Mouse (Mus musculus): ENCODE measurements around the gene Vwa7. TPM values are rescaled to one million over a fixed set of nuclear protein-coding genes. Genes with fewer than 3 reads are reported as not detected.

The Vwa7 gene
- polyA plus RNA-seq (2017; shearing (Covaris generic)): not detected

GRCm38 (mm10) chr17:35016376-35016775 lies at the start of gene Vwa7:
TSS of gene Vwa7 (plus strand) at chr17:35016579.

GRCm38 (mm10) chr17:34969822-34970221 lies 46.6 kb upstream of the Vwa7 start, which contains the start of gene Gm20481:
TSS of gene Gm20481 (plus strand) at chr17:34969912.

GRCm38 (mm10) chr17:34972069-34972749 lies 44.2 kb upstream of the Vwa7 start, which contains the start of the genes Hspa1a and Hspa1l:
TSS of gene Hspa1a (minus strand) at chr17:34972156.
TSS of gene Hspa1l (plus strand) at chr17:34972703.

GRCm38 (mm10) chr17:34981690-34982180 lies 34.6 kb upstream of the Vwa7 start, which contains the start of gene Lsm2:
TSS of gene Lsm2 (plus strand) at chr17:34981862.

GRCm38 (mm10) chr17:35000717-35001451 lies 15.5 kb upstream of the Vwa7 start, which contains the start of gene Vars:
TSS of gene Vars (plus strand) at chr17:35000987.

GRCm38 (mm10) chr17:35027277-35028068 lies 11.1 kb downstream of the Vwa7 start, which contains the start of gene Sapcd1:
TSS of gene Sapcd1 (minus strand) at chr17:35028016.

GRCm38 (mm10) chr17:35046681-35047455 lies 30.5 kb downstream of the Vwa7 start, which contains the start of gene Msh5:
TSS of gene Msh5 (minus strand) at chr17:35046745.

GRCm38 (mm10) chr17:35049561-35050016 lies 33.2 kb downstream of the Vwa7 start, which contains the start of gene Clic1:
TSS of gene Clic1 (plus strand) at chr17:35049966.

GRCm38 (mm10) chr17:35058911-35059892 lies 42.8 kb downstream of the Vwa7 start, which contains the start of gene Ddah2:
TSS of gene Ddah2 (plus strand) at chr17:35059035.

GRCm38 (mm10) chr17:35064951-35065947 lies 48.9 kb downstream of the Vwa7 start, which contains the start of gene Ly6g6c:
TSS of gene Ly6g6c (plus strand) at chr17:35065388.

GRCm38 (mm10) chr17:35066084-35066483 lies 49.7 kb downstream of the Vwa7 start, which contains the start of gene Mpig6b:
TSS of gene Mpig6b (minus strand) at chr17:35066184.

Other genes starting within 250 kb of the Vwa7 start
- gene Cyp21a1, start 212.0 kb upstream of the Vwa7 start, polyA plus RNA-seq (2017; shearing (Covaris generic)): not detected
- gene Stk19, start 179.6 kb upstream of the Vwa7 start, polyA plus RNA-seq (2017; shearing (Covaris generic)): 18.7 TPM
- 89.1 TPM for gene Dxo, start 179.6 kb upstream of the Vwa7 start, polyA plus RNA-seq (2017; shearing (Covaris generic))
- 137 TPM for gene Skiv2l, start 166.4 kb upstream of the Vwa7 start, polyA plus RNA-seq (2017; shearing (Covaris generic))
- 27.2 TPM for gene Nelfe, start 166.2 kb upstream of the Vwa7 start, polyA plus RNA-seq (2017; shearing (Covaris generic))
- not detected for gene Cfb, start 154.1 kb upstream of the Vwa7 start, polyA plus RNA-seq (2017; shearing (Covaris generic))
- 0.32 TPM for gene Zbtb12, start 137.1 kb upstream of the Vwa7 start, polyA plus RNA-seq (2017; shearing (Covaris generic))
- not detected for gene Gm20547, start 134.5 kb upstream of the Vwa7 start, polyA plus RNA-seq (2017; shearing (Covaris generic))
- gene C2, start 118.3 kb upstream of the Vwa7 start, polyA plus RNA-seq (2017; shearing (Covaris generic)): not detected
- gene Ehmt2, start 118.1 kb upstream of the Vwa7 start, polyA plus RNA-seq (2017; shearing (Covaris generic)): 49.8 TPM
- not detected for gene Slc44a4, start 102.1 kb upstream of the Vwa7 start, polyA plus RNA-seq (2017; shearing (Covaris generic))
- 116 TPM for gene Neu1, start 85.3 kb upstream of the Vwa7 start, polyA plus RNA-seq (2017; shearing (Covaris generic))
- 785 TPM for gene Hspa1b, start 57.3 kb upstream of the Vwa7 start, polyA plus RNA-seq (2017; shearing (Covaris generic))
- gene Gm20481, start 46.7 kb upstream of the Vwa7 start, polyA plus RNA-seq (2017; shearing (Covaris generic)): 42.4 TPM
- gene Hspa1a, start 44.4 kb upstream of the Vwa7 start, polyA plus RNA-seq (2017; shearing (Covaris generic)): 403 TPM
- 0.17 TPM for gene Hspa1l, start 43.9 kb upstream of the Vwa7 start, polyA plus RNA-seq (2017; shearing (Covaris generic))
- gene Lsm2, start 34.7 kb upstream of the Vwa7 start, polyA plus RNA-seq (2017; shearing (Covaris generic)): 59.4 TPM
- 151 TPM for gene Vars, start 15.6 kb upstream of the Vwa7 start, polyA plus RNA-seq (2017; shearing (Covaris generic))
- gene Sapcd1, start 11.4 kb downstream of the Vwa7 start, polyA plus RNA-seq (2017; shearing (Covaris generic)): not detected
- 4.4 TPM for gene Msh5, start 30.2 kb downstream of the Vwa7 start, polyA plus RNA-seq (2017; shearing (Covaris generic))
- gene Clic1, start 33.4 kb downstream of the Vwa7 start, polyA plus RNA-seq (2017; shearing (Covaris generic)): 228 TPM
- gene Ddah2, start 42.5 kb downstream of the Vwa7 start, polyA plus RNA-seq (2017; shearing (Covaris generic)): 0.95 TPM
- gene Ly6g6c, start 48.8 kb downstream of the Vwa7 start, polyA plus RNA-seq (2017; shearing (Covaris generic)): not detected
- not detected for gene Mpig6b, start 49.6 kb downstream of the Vwa7 start, polyA plus RNA-seq (2017; shearing (Covaris generic))
- gene Ly6g6e, start 60.3 kb downstream of the Vwa7 start, polyA plus RNA-seq (2017; shearing (Covaris generic)): not detected
- gene Ly6g6d, start 61.5 kb downstream of the Vwa7 start, polyA plus RNA-seq (2017; shearing (Covaris generic)): not detected
- gene Ly6g6f, start 69.0 kb downstream of the Vwa7 start, polyA plus RNA-seq (2017; shearing (Covaris generic)): not detected
- gene Abhd16a, start 72.7 kb downstream of the Vwa7 start, polyA plus RNA-seq (2017; shearing (Covaris generic)): 90.2 TPM
- gene Ly6g5c, start 91.7 kb downstream of the Vwa7 start, polyA plus RNA-seq (2017; shearing (Covaris generic)): not detected
- 1.2 TPM for gene Ly6g5b, start 98.8 kb downstream of the Vwa7 start, polyA plus RNA-seq (2017; shearing (Covaris generic))
- gene Gpank1, start 104.9 kb downstream of the Vwa7 start, polyA plus RNA-seq (2017; shearing (Covaris generic)): 64.4 TPM
- 190 TPM for gene Csnk2b, start 105.5 kb downstream of the Vwa7 start, polyA plus RNA-seq (2017; shearing (Covaris generic))
- 0.75 TPM for gene D17H6S53E, start 109.8 kb downstream of the Vwa7 start, polyA plus RNA-seq (2017; shearing (Covaris generic))
- gene Apom, start 115.5 kb downstream of the Vwa7 start, polyA plus RNA-seq (2017; shearing (Covaris generic)): not detected
- gene Bag6, start 118.6 kb downstream of the Vwa7 start, polyA plus RNA-seq (2017; shearing (Covaris generic)): 77.8 TPM
- 31.3 TPM for gene Prrc2a, start 148.3 kb downstream of the Vwa7 start, polyA plus RNA-seq (2017; shearing (Covaris generic))
- gene Aif1, start 159.5 kb downstream of the Vwa7 start, polyA plus RNA-seq (2017; shearing (Covaris generic)): not detected
- 1.8 TPM for gene Lst1, start 171.9 kb downstream of the Vwa7 start, polyA plus RNA-seq (2017; shearing (Covaris generic))
- 754 TPM for gene Ltb, start 177.9 kb downstream of the Vwa7 start, polyA plus RNA-seq (2017; shearing (Covaris generic))
- gene Tnf, start 185.4 kb downstream of the Vwa7 start, polyA plus RNA-seq (2017; shearing (Covaris generic)): 4.2 TPM
- 24.6 TPM for gene Lta, start 188.8 kb downstream of the Vwa7 start, polyA plus RNA-seq (2017; shearing (Covaris generic))
- gene Gm16181, start 204.3 kb downstream of the Vwa7 start, polyA plus RNA-seq (2017; shearing (Covaris generic)): not detected
- gene Atp6v1g2, start 217.1 kb downstream of the Vwa7 start, polyA plus RNA-seq (2017; shearing (Covaris generic)): 1.4 TPM
- gene Nfkbil1, start 219.2 kb downstream of the Vwa7 start, polyA plus RNA-seq (2017; shearing (Covaris generic)): 16.0 TPM
- gene Ddx39b, start 225.2 kb downstream of the Vwa7 start, polyA plus RNA-seq (2017; shearing (Covaris generic)): 192 TPM
- gene H2-D1, start 246.2 kb downstream of the Vwa7 start, polyA plus RNA-seq (2017; shearing (Covaris generic)): 5,786 TPM